In genomic region chr11:25288346-25288745, GRCm38 (mm10) we compare ENCODE assay signal across 11 mouse cellular contexts.
A peak's percentile ranks its signal among the peaks of the same experiment; 100 is the strongest.
DNase-seq lines count a peak whose midpoint lies in the region; ATAC-seq lines count a peak whose summit lies in the region.
"Had no signal": no experiment of that assay in that cellular context is flagged by ENCODE, and none has a peak within 500 bp of the region (broad histone marks: within the 10 kb centered on the region; RNA-seq: fewer than 3 reads in every experiment).

No protein-coding gene starts in this region.

- no peak for ATAC-seq in forebrain, embryonic 16.5 days
- ATAC-seq in forebrain, embryonic 11.5 days (replicated peaks; ENCODE audit: low FRiP score): no peak
- ATAC-seq in embryonic facial prominence, embryonic 13.5 days (ENCODE audit: insufficient number of reproducible peaks, insufficient read depth, low FRiP score, low TSS enrichment, low read depth): no peak
- peak; percentile 48 for ATAC-seq in megakaryocyte progenitor cell, adult 5-6 weeks (replicated peaks; ENCODE audit: poor library complexity)
- ATAC-seq in cerebellum, adult (ENCODE audit: insufficient number of reproducible peaks, low FRiP score, low TSS enrichment): no peak
- ATAC-seq: hindbrain, embryonic 16.5 days had no signal

- H3K27ac ChIP-seq in forebrain, embryonic 16.5 days (ENCODE audit: low read length): peak overlapping the region; percentile 0; the same call in 1 of the 2 replicates
- no peak overlapping the region for H3K27ac ChIP-seq in forebrain, embryonic 11.5 days (ENCODE audit: low read depth, low read length)
- H3K27ac ChIP-seq in embryonic facial prominence, embryonic 13.5 days: no peak overlapping the region

- WGBS in forebrain, embryonic 16.5 days: 78% methylated on average over 13 of the region's 13 CpGs
- WGBS in forebrain, embryonic 11.5 days: 80% methylated on average over 13 of the region's 13 CpGs
- 39% methylated on average over 13 of the region's 13 CpGs for WGBS in embryonic facial prominence, embryonic 13.5 days

- H3K27me3 ChIP-seq in forebrain, embryonic 16.5 days (replicated peaks; ENCODE audit: control insufficient read depth, insufficient read depth, low read length): no peaks in the 10 kb centered on the region
- no peaks in the 10 kb centered on the region for H3K27me3 ChIP-seq in forebrain, embryonic 11.5 days (ENCODE audit: control insufficient read depth, insufficient read depth, low read length)
- no peaks in the 10 kb centered on the region for H3K27me3 ChIP-seq in embryonic facial prominence, embryonic 13.5 days

- H3K4me1 ChIP-seq in forebrain, embryonic 16.5 days (replicated peaks; ENCODE audit: control insufficient read depth, insufficient read depth, low read length): peaks cover 7% of the 10 kb centered on the region
- no peaks in the 10 kb centered on the region for H3K4me1 ChIP-seq in forebrain, embryonic 11.5 days (replicated peaks; ENCODE audit: control insufficient read depth, insufficient read depth, low read length)
- H3K4me1 ChIP-seq in embryonic facial prominence, embryonic 13.5 days: peaks cover 7% of the 10 kb centered on the region; the same call in 1 of the 2 replicates

- H3K9ac ChIP-seq in forebrain, embryonic 16.5 days (replicated peaks; ENCODE audit: low read depth, low read length): no peak overlapping the region
- H3K9ac ChIP-seq in forebrain, embryonic 11.5 days (ENCODE audit: low read length): no peak overlapping the region
- H3K9ac ChIP-seq in embryonic facial prominence, embryonic 13.5 days: 0 out of 2 replicates have a peak overlapping the region, but pooled peaks have one; percentile 22

- H3K4me2 ChIP-seq in forebrain, embryonic 16.5 days (ENCODE audit: low read length): 0 out of 2 replicates have a peak overlapping the region, but pooled peaks have one; percentile 11
- no peak overlapping the region for H3K4me2 ChIP-seq in forebrain, embryonic 11.5 days (ENCODE audit: low read depth, low read length, severe bottlenecking)
- H3K4me2 ChIP-seq in embryonic facial prominence, embryonic 13.5 days: peak overlapping the region; percentile 44
- H3K4me2 ChIP-seq: midbrain, embryonic 11.5 days had no signal

- no peak for DNase-seq in forebrain, embryonic 11.5 days (ENCODE audit: low spot score)
- DNase-seq in kidney, postnatal 14 days: peak; percentile 2
- DNase-seq in kidney, adult 11 months: no peak
- no peak for DNase-seq in left cerebral cortex, adult 18-20 months (ENCODE audit: low spot score in 2 of 2)
- DNase-seq: cerebellum, postnatal 36 days had no signal

- no peak overlapping the region for H3K4me3 ChIP-seq in forebrain, embryonic 16.5 days (replicated peaks; ENCODE audit: low read length)
- H3K4me3 ChIP-seq in forebrain, embryonic 11.5 days (ENCODE audit: low read depth, low read length): no peak overlapping the region
- H3K4me3 ChIP-seq in embryonic facial prominence, embryonic 13.5 days: peak overlapping the region; percentile 13; the same call in 1 of the 2 replicates

- no peaks in the 10 kb centered on the region for H3K36me3 ChIP-seq in forebrain, embryonic 16.5 days (ENCODE audit: control insufficient read depth, insufficient read depth)
- H3K36me3 ChIP-seq in forebrain, embryonic 11.5 days (ENCODE audit: control insufficient read depth, insufficient read depth, low read length): no peaks in the 10 kb centered on the region
- H3K36me3 ChIP-seq in embryonic facial prominence, embryonic 13.5 days: no peaks in the 10 kb centered on the region

- H3K9me3 ChIP-seq in forebrain, embryonic 16.5 days (ENCODE audit: control insufficient read depth, low read length): no peaks in the 10 kb centered on the region
- H3K9me3 ChIP-seq in forebrain, embryonic 11.5 days (ENCODE audit: control insufficient read depth, low read length): no peaks in the 10 kb centered on the region
- H3K9me3 ChIP-seq in embryonic facial prominence, embryonic 13.5 days: no peaks in the 10 kb centered on the region
